Mouse (Mus musculus) kidney, postnatal 25 days (tissue): ENCODE data around the gene Ccr5.

Experiments
- DNase-seq, 2 experiments: peaks; one replicate each; pipeline ENCODE4 v3.0.0; 2021; ENCODE audit warnings: mixed read lengths in 2 of 2

Ccr5 gene

GRCm38 (mm10) chr9:124143678-124144077 is 22.3 kb downstream of the Ccr5 start:
- no peak for DNase-seq

- no peak for DNase-seq
Observed at GRCm38 (mm10) chr9:124146307-124146706, 25.0 kb downstream of the Ccr5 start.
